Mouse (Mus musculus): Measurements from ENCODE around the gene Atp13a2.

DNA sequence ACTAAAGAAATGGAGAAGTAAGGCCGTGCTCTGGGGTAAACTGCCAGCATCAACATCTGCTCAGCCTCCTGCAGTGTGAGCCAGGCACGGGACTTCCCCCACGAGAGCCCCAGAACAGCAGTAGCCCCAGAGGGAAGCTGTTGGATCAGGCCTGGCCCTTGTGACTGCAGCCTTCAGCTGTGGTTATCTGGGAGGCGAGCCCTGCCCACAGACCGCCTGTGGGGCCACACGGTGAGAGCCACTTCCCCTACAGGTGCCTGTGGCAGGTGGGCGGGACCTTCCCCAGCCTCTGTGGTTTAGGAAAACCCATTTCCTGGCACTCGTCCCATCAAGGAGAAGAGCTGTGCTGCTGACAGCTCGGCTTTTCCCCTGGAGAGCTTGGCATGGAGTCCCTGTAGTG lies 3.2 kb upstream of the Atp13a2 start:
- TF ChIP-seq GATA1 (IDR thresholded peaks at IDR 0.05; ENCODE audit: low read length), result no peak
- no peak for TF ChIP-seq TAL1 (IDR thresholded peaks at IDR 0.05; ENCODE audit: low read length)
